Mouse (Mus musculus): ENCODE measurements around the gene Lama1. TPM values are rescaled to one million over a fixed set of nuclear protein-coding genes. Genes with fewer than 3 reads are reported as not detected.
A peak's percentile ranks its signal among the peaks of the same experiment; 100 is the strongest.

The Lama1 gene
- total RNA-seq (2021) = under 1 TPM; 0.49 to 0.86 TPM
- long read RNA-seq, experiment 1 = 0 reads
- long read RNA-seq, experiment 2 = 0 reads

- peak; percentile 64 to 71 for DNase-seq (ENCODE audit: low spot score in 2 of 2)
Measured at GRCm38 (mm10) chr17:67696694-67697386, at the start of gene Lama1. TSS of gene Lama1 (plus strand) at chr17:67697259.

- peak in 1 of 2 experiments; percentile 40 for DNase-seq (ENCODE audit: low spot score in 2 of 2)
Measured at GRCm38 (mm10) chr17:67651506-67651905, 45.6 kb upstream of the Lama1 start.

- no peak for DNase-seq (ENCODE audit: low spot score in 2 of 2)
Measured at GRCm38 (mm10) chr17:67664299-67664698, 32.8 kb upstream of the Lama1 start.

GRCm38 (mm10) chr17:67666981-67667380 lies 30.1 kb upstream of the Lama1 start:
- DNase-seq (ENCODE audit: low spot score in 2 of 2) = no peak

GRCm38 (mm10) chr17:67667981-67668380 lies 29.1 kb upstream of the Lama1 start:
- peak; percentile 40 to 60 for DNase-seq (ENCODE audit: low spot score in 2 of 2)

GRCm38 (mm10) chr17:67678576-67678975 lies 18.5 kb upstream of the Lama1 start:
- DNase-seq (ENCODE audit: low spot score in 2 of 2) = no peak

GRCm38 (mm10) chr17:67681084-67681483 lies 16.0 kb upstream of the Lama1 start:
- DNase-seq (ENCODE audit: low spot score in 2 of 2) = no peak

GRCm38 (mm10) chr17:67685022-67685743 lies 11.9 kb upstream of the Lama1 start:
- no peak for DNase-seq (ENCODE audit: low spot score in 2 of 2)

- DNase-seq (ENCODE audit: low spot score in 2 of 2) = no peak
Measured at GRCm38 (mm10) chr17:67687505-67687904, 9.6 kb upstream of the Lama1 start.

GRCm38 (mm10) chr17:67690689-67691088 lies 6.4 kb upstream of the Lama1 start:
- DNase-seq (ENCODE audit: low spot score in 2 of 2) = no peak

GRCm38 (mm10) chr17:67692651-67693050 lies 4.4 kb upstream of the Lama1 start:
- no peak for DNase-seq (ENCODE audit: low spot score in 2 of 2)

GRCm38 (mm10) chr17:67693861-67694260 lies 3.2 kb upstream of the Lama1 start:
- DNase-seq (ENCODE audit: low spot score in 2 of 2) = no peak

GRCm38 (mm10) chr17:67697461-67697891 lies 417 bp downstream of the Lama1 start:
- DNase-seq (ENCODE audit: low spot score in 2 of 2) = peak in 1 of 2 experiments; percentile 12

GRCm38 (mm10) chr17:67698301-67698700 lies 1.2 kb downstream of the Lama1 start:
- DNase-seq (ENCODE audit: low spot score in 2 of 2) = no peak

GRCm38 (mm10) chr17:67701761-67702160 lies 4.7 kb downstream of the Lama1 start:
- no peak for DNase-seq (ENCODE audit: low spot score in 2 of 2)

GRCm38 (mm10) chr17:67702941-67703340 lies 5.9 kb downstream of the Lama1 start:
- DNase-seq (ENCODE audit: low spot score in 2 of 2) = no peak

- DNase-seq (ENCODE audit: low spot score in 2 of 2) = no peak
Measured at GRCm38 (mm10) chr17:67705035-67705769, 8.1 kb downstream of the Lama1 start.

- no peak for DNase-seq (ENCODE audit: low spot score in 2 of 2)
Measured at GRCm38 (mm10) chr17:67706372-67706771, 9.3 kb downstream of the Lama1 start.

GRCm38 (mm10) chr17:67707793-67708364 lies 10.8 kb downstream of the Lama1 start:
- DNase-seq (ENCODE audit: low spot score in 2 of 2) = no peak

GRCm38 (mm10) chr17:67710377-67710781 lies 13.3 kb downstream of the Lama1 start:
- DNase-seq (ENCODE audit: low spot score in 2 of 2) = no peak

- no peak for DNase-seq (ENCODE audit: low spot score in 2 of 2)
Measured at GRCm38 (mm10) chr17:67711361-67711760, 14.3 kb downstream of the Lama1 start.
